Mouse (Mus musculus) embryonic fibroblast, embryonic 13.5 days (primary cell): Measurements from ENCODE around the gene Tmem126b.

Experiments
- CTCF ChIP-seq: IDR thresholded peaks from 2 replicates; pipeline ENCODE4 v1.5.1; 2011; ENCODE audit warnings: mild to moderate bottlenecking, control low read depth, low read length, moderate library complexity, borderline replicate concordance; ENCODE audit not compliant: insufficient read depth
- POLR2A ChIP-seq: IDR thresholded peaks from 2 replicates; pipeline ENCODE4 v1.6.1; 2011; ENCODE audit warnings: low read depth, mild to moderate bottlenecking, control low read depth, low read length, moderate library complexity

GRCm38 (mm10) chr7:90432221-90432620 lies 43.6 kb downstream of the Tmem126b start:
- TF ChIP-seq CTCF (no peak), POLR2A (no peak)
